Mouse (Mus musculus) testis, adult 2 months (tissue): ENCODE results near the gene Sox11.

Experiments used
- CTCF ChIP-seq: fragments of 200-500 bp; IDR thresholded peaks from 2 replicates; pipeline ENCODE4 v1.5.1; 2012; ENCODE audit warnings: low read depth, mild to moderate bottlenecking, inconsistent platforms, low read length, moderate library complexity; ENCODE audit not compliant: control insufficient read depth, insufficient read depth, insufficient replicate concordance
- POLR2A ChIP-seq: fragments of 200-500 bp; IDR thresholded peaks from 2 replicates; pipeline ENCODE4 v1.6.1; 2012; ENCODE audit warnings: low read depth, mild to moderate bottlenecking, inconsistent platforms, low read length, moderate library complexity; ENCODE audit not compliant: control insufficient read depth

GRCm38 (mm10) chr12:27293736-27294135 is 48.6 kb downstream of the Sox11 start:
- TF ChIP-seq CTCF (no peak), POLR2A (no peak)
